Mouse (Mus musculus): Measurements from ENCODE around the gene Rpap3.

DNA sequence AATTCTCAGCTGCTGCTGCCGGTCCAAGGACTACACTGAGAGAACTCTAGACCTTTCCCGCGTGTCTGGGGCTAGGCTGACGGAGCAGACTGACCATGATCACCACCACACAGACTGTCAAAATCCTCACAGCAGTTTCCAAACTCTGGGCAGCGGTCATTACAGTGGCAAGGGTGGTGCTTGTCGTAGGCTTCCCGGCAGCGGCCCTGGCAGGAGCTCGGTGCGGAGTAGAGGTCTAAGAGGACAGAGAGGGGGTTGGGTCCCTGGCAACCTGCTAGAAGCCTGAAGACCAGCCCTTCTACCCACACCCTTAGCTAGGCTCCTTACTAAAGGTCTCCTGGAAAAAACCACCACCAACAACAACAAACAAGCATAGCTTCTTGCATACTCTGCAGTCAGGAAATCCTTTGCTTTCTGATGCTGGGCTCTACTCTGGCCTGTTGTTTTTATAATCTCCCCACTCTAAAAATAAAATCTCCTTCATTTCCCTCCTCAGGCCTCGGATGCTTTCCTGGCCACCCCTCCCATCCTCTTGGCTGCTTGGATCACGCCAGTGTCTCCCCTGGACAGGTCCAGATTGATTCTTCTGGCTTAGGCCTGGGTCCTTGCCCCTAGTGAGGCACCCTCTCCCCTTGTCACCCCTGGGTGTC is 14.5 kb upstream of the Rpap3 start:
- TF ChIP-seq CTCF (IDR thresholded peaks at IDR 0.05 in 2 of 3, conservative IDR thresholded peaks at IDR 0.05 in 1 of 3; ENCODE audit: control insufficient read depth in 1 of 3, insufficient read depth in 1 of 3, low read depth in 2 of 3, low read length in 3 of 3, poor library complexity in 1 of 3, severe bottlenecking in 1 of 3) (no peak), POLR2A (IDR thresholded peaks at IDR 0.05; ENCODE audit: control insufficient read depth in 1 of 2, insufficient read depth in 1 of 2, low read depth in 1 of 2, low read length in 2 of 2, poor library complexity in 1 of 2) (no peak), ELF1 (IDR thresholded peaks at IDR 0.05; ENCODE audit: low read depth, low read length) (no peak), KAT2A (conservative IDR thresholded peaks at IDR 0.05; ENCODE audit: low read depth, low read length) (no peak), E2F4 (IDR thresholded peaks at IDR 0.05; ENCODE audit: borderline replicate concordance, low read depth, low read length) (no peak), ZNF384 (IDR thresholded peaks at IDR 0.05; ENCODE audit: low read depth, low read length) (no peak), EP300 (IDR thresholded peaks at IDR 0.05; ENCODE audit: low read depth in 1 of 2, low read length in 2 of 2) (no peak), MAX (IDR thresholded peaks at IDR 0.05; ENCODE audit: low read length) (no peak)
